Mouse (Mus musculus): ENCODE measurements around the gene 1700019N19Rik.

- TF ChIP-seq CTCF (IDR thresholded peaks at IDR 0.05) (peak; percentile 91), EP300 (IDR thresholded peaks at IDR 0.05) (no peak)
Measured at GRCm38 (mm10) chr19:58762848-58763541, 31.3 kb downstream of the 1700019N19Rik start.
